Mouse (Mus musculus): Measurements from ENCODE around the gene Mapk8. TPM values are rescaled to one million over a fixed set of nuclear protein-coding genes. Genes with fewer than 3 reads are reported as not detected.

Mapk8 gene
- polyA plus RNA-seq, 1 experiment from 2014 or later: 17.1 TPM

DNA sequence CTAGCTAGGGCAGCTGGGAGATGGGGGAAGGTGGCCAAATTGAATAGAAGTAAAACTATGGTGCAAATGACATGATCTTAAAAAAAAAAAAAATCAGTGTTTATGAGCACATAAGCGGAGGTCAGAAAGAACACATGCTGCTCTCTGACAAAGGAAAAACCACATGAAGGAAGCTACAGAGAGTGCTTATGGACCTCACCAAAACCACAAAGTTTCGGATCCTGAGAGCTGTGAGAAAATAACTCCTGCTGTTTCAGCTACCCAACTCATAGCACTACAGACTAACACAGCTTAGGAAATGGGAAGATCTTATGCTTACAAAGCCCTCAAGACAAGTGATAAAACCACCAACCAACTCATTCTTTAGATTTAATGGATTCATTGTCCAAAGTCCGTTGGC, 46.9 kb downstream of the Mapk8 start:
- no peak overlapping the region for H3K4me3 ChIP-seq (ENCODE audit: low read depth, low read length)
- no peak for DNase-seq
- no peak overlapping the region for H3K9ac ChIP-seq
- no peaks in the 10 kb centered on the region for H3K4me1 ChIP-seq (ENCODE audit: insufficient read depth)
- no peak for TF ChIP-seq CTCF (IDR thresholded peaks at IDR 0.05; ENCODE audit: low read depth)
- peaks cover 11% of the 10 kb centered on the region; the same call in 1 of the 2 replicates for H3K36me3 ChIP-seq (ENCODE audit: insufficient read depth)
- H3K27ac ChIP-seq (ENCODE audit: low read depth): no peak overlapping the region
- H3K27me3 ChIP-seq (ENCODE audit: insufficient read depth, low read length): no peaks in the 10 kb centered on the region
- WGBS: 85% methylated on average over 3 of the region's 3 CpGs
- no peaks in the 10 kb centered on the region for H3K9me3 ChIP-seq (ENCODE audit: low read depth, low read length)
- no peak overlapping the region for H3K4me2 ChIP-seq
- ATAC-seq (ENCODE audit: insufficient read depth): no peak

GRCm38 (mm10) chr14:33398065-33398860, 48.7 kb downstream of the Mapk8 start:
- TF ChIP-seq CTCF (IDR thresholded peaks at IDR 0.05; ENCODE audit: low read depth): no peak
- no peaks in the 10 kb centered on the region for H3K27me3 ChIP-seq (ENCODE audit: insufficient read depth, low read length)
- H3K4me2 ChIP-seq: no peak overlapping the region
- 86% methylated on average over 5 of the region's 5 CpGs for WGBS
- no peaks in the 10 kb centered on the region for H3K4me1 ChIP-seq (ENCODE audit: insufficient read depth)
- H3K4me3 ChIP-seq (ENCODE audit: low read depth, low read length): no peak overlapping the region
- no peak overlapping the region for H3K27ac ChIP-seq (ENCODE audit: low read depth)
- peaks cover 11% of the 10 kb centered on the region; the same call in 1 of the 2 replicates for H3K36me3 ChIP-seq (ENCODE audit: insufficient read depth)
- H3K9ac ChIP-seq: no peak overlapping the region
- no peaks in the 10 kb centered on the region for H3K9me3 ChIP-seq (ENCODE audit: low read depth, low read length)
- DNase-seq (no peak), ATAC-seq (ENCODE audit: insufficient read depth) (no peak)

- Histone ChIP-seq H3K27me3 (ENCODE audit: insufficient read depth, low read length) (no peaks in the 10 kb centered on the region), H3K27ac (ENCODE audit: low read depth) (no peak overlapping the region), H3K9me3 (ENCODE audit: low read depth, low read length) (no peaks in the 10 kb centered on the region), H3K4me2 (no peak overlapping the region), H3K4me1 (ENCODE audit: insufficient read depth) (no peaks in the 10 kb centered on the region), H3K9ac (no peak overlapping the region), H3K4me3 (ENCODE audit: low read depth, low read length) (no peak overlapping the region), H3K36me3 (ENCODE audit: insufficient read depth) (peaks cover 44% of the 10 kb centered on the region)
- WGBS: 74% methylated on average over 6 of the region's 6 CpGs
- DNase-seq (no peak), ATAC-seq (ENCODE audit: insufficient read depth) (no peak)
- no peak for TF ChIP-seq CTCF (IDR thresholded peaks at IDR 0.05; ENCODE audit: low read depth)
These were observed 66.0 kb downstream of the Mapk8 start for GRCm38 (mm10) chr14:33380830-33381457.

DNA sequence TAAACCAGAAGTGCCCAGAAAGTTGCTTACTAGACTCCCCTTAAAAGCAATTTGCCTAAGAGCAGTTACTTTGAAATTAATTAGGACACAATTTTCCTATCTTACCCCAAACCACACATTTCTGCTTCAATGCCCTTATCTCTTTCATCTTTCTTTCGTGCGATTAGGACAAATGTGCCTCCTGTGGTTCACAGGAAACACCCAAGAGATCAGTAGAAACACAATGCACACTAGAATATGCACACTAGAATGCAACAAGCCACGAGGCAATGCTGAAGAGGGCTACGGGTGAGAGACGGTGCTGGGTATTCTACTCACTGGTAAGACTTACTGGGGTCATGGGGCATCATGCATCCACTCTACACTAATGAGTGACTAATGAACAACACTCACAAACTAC, 68.2 kb downstream of the Mapk8 start:
- Histone ChIP-seq H3K9me3 (ENCODE audit: low read depth, low read length) (no peaks in the 10 kb centered on the region), H3K36me3 (ENCODE audit: insufficient read depth) (peaks cover 34% of the 10 kb centered on the region; the same call in 1 of the 2 replicates), H3K4me3 (ENCODE audit: low read depth, low read length) (no peak overlapping the region), H3K4me2 (no peak overlapping the region), H3K9ac (no peak overlapping the region), H3K27me3 (ENCODE audit: insufficient read depth, low read length) (no peaks in the 10 kb centered on the region), H3K27ac (ENCODE audit: low read depth) (no peak overlapping the region), H3K4me1 (ENCODE audit: insufficient read depth) (no peaks in the 10 kb centered on the region)
- no peak for DNase-seq
- WGBS: 82% methylated on average over 5 of the region's 5 CpGs
- TF ChIP-seq CTCF (IDR thresholded peaks at IDR 0.05; ENCODE audit: low read depth): no peak
- ATAC-seq (ENCODE audit: insufficient read depth): no peak

- Histone ChIP-seq H3K27me3 (ENCODE audit: insufficient read depth, low read length) (no peaks in the 10 kb centered on the region), H3K4me3 (ENCODE audit: low read depth, low read length) (no peak overlapping the region), H3K9me3 (ENCODE audit: low read depth, low read length) (no peaks in the 10 kb centered on the region), H3K9ac (no peak overlapping the region), H3K4me2 (no peak overlapping the region), H3K4me1 (ENCODE audit: insufficient read depth) (no peaks in the 10 kb centered on the region), H3K27ac (ENCODE audit: low read depth) (no peak overlapping the region), H3K36me3 (ENCODE audit: insufficient read depth) (peaks cover 22% of the 10 kb centered on the region; the same call in 1 of the 2 replicates)
- ATAC-seq (ENCODE audit: insufficient read depth) (no peak), DNase-seq (no peak)
- TF ChIP-seq CTCF (IDR thresholded peaks at IDR 0.05; ENCODE audit: low read depth): no peak
- 88% methylated on average over 3 of the region's 3 CpGs for WGBS
These were observed 69.7 kb downstream of the Mapk8 start for GRCm38 (mm10) chr14:33377211-33377610.

GRCm38 (mm10) chr14:33374089-33374488, 72.9 kb downstream of the Mapk8 start:
- 0 out of 2 replicates have a peak, but pooled peaks cover 6% of the 10 kb centered on the region for H3K36me3 ChIP-seq (ENCODE audit: insufficient read depth)
- H3K27ac ChIP-seq (ENCODE audit: low read depth): no peak overlapping the region
- ATAC-seq (ENCODE audit: insufficient read depth) (no peak), DNase-seq (no peak)
- H3K27me3 ChIP-seq (ENCODE audit: insufficient read depth, low read length): no peaks in the 10 kb centered on the region
- no peaks in the 10 kb centered on the region for H3K4me1 ChIP-seq (ENCODE audit: insufficient read depth)
- H3K4me2 ChIP-seq: no peak overlapping the region
- H3K9me3 ChIP-seq (ENCODE audit: low read depth, low read length): no peaks in the 10 kb centered on the region
- no peak overlapping the region for H3K4me3 ChIP-seq (ENCODE audit: low read depth, low read length)
- WGBS: 49% methylated on average over 1 of the region's 1 CpGs
- TF ChIP-seq CTCF (IDR thresholded peaks at IDR 0.05; ENCODE audit: low read depth): no peak
- H3K9ac ChIP-seq: no peak overlapping the region

DNA sequence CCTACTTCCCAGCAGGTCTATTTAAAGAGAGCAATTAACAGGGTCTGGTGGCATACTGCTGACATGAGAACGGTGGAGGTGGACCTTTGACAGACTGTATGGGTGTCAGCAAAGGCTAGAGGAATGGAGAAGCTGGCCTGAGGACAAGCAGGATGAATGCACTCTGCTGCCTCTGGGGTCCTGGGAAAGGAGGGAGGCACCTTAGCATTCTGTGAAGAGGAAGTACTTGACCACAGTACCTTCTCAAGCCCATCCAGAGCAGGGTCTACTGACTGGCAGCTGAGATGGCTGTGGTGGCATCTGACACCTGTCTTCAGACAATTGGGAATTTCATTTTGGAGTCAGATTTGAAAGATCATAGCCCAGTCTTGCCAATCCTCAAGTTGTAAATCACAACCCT, 73.7 kb downstream of the Mapk8 start:
- H3K27me3 ChIP-seq (ENCODE audit: insufficient read depth, low read length): no peaks in the 10 kb centered on the region
- WGBS: 33% methylated on average over 1 of the region's 1 CpGs
- no peak overlapping the region for H3K4me3 ChIP-seq (ENCODE audit: low read depth, low read length)
- H3K36me3 ChIP-seq (ENCODE audit: insufficient read depth): 0 out of 2 replicates have a peak, but pooled peaks cover 6% of the 10 kb centered on the region
- DNase-seq: no peak
- H3K4me2 ChIP-seq: no peak overlapping the region
- ATAC-seq (ENCODE audit: insufficient read depth): no peak
- no peak for TF ChIP-seq CTCF (IDR thresholded peaks at IDR 0.05; ENCODE audit: low read depth)
- H3K9me3 ChIP-seq (ENCODE audit: low read depth, low read length): no peaks in the 10 kb centered on the region
- no peak overlapping the region for H3K27ac ChIP-seq (ENCODE audit: low read depth)
- no peaks in the 10 kb centered on the region for H3K4me1 ChIP-seq (ENCODE audit: insufficient read depth)
- H3K9ac ChIP-seq: no peak overlapping the region
